Mouse (Mus musculus) kidney, adult 2 months (tissue): ENCODE data around the gene Ercc2. TPM values are rescaled to one million over a fixed set of nuclear protein-coding genes. Genes with fewer than 3 reads are reported as not detected.

Experiments used
- DNase-seq: peaks from one replicate; pipeline ENCODE4 v3.0.0; 2021
- H3K27ac ChIP-seq: fragments of 200-500 bp; 2 replicates; pipeline ENCODE4 v1.5.1; 2012; ENCODE audit warnings: low read depth, low read length, control low read depth, inconsistent platforms; ENCODE audit not compliant: insufficient read depth
- H3K27me3 ChIP-seq: fragments of 200-500 bp; replicated peaks from 2 replicates; pipeline ENCODE4 v1.6.1; 2012; ENCODE audit warnings: mild to moderate bottlenecking, moderate library complexity, low read length, inconsistent platforms; ENCODE audit not compliant: control insufficient read depth, insufficient read depth
- H3K36me3 ChIP-seq: fragments of 200-500 bp; 2 replicates; pipeline ENCODE4 v1.6.1; 2012; ENCODE audit warnings: mild to moderate bottlenecking, moderate library complexity, low read length, inconsistent platforms; ENCODE audit not compliant: control insufficient read depth, insufficient read depth
- H3K4me1 ChIP-seq: fragments of 200-500 bp; 2 replicates; pipeline ENCODE4 v1.6.1; 2011; ENCODE audit warnings: low read length; ENCODE audit not compliant: control insufficient read depth, insufficient read depth
- H3K4me3 ChIP-seq: fragments of 200-500 bp; 2 replicates; pipeline ENCODE4 v1.5.1; 2011; ENCODE audit warnings: mild to moderate bottlenecking, low read depth, low read length, control low read depth; ENCODE audit not compliant: insufficient read depth
- CTCF ChIP-seq: fragments of 200-500 bp; conservative IDR thresholded peaks from 2 replicates; pipeline ENCODE4 v1.5.1; 2011; ENCODE audit warnings: low read depth, mild to moderate bottlenecking, control low read depth, low read length, moderate library complexity, mixed read lengths; ENCODE audit not compliant: insufficient read depth, insufficient read length
- POLR2A ChIP-seq: fragments of 200-500 bp; IDR thresholded peaks from one replicate; pipeline ENCODE4 v1.6.1; 2011; ENCODE audit warnings: low read depth, low read length, control low read depth
- WGBS: fragments of 180-500 bp; shearing (Covaris S2); methylation state at CpG from one replicate; pipeline ENCODE4 v1.1.7; 2018; 5-methylcytosine and 5-hydroxymethylcytosine counted together
- polyA plus RNA-seq: library from polyadenylated mRNA; depleted of rRNA; stranded (reverse); fragments of >200 nt; gene quantifications from 2 replicates; pipeline ENCODE4 v1.2.3, GENCODE M21; 2012

The Ercc2 gene
- polyA plus RNA-seq, 1 experiment, result 32.4 TPM

DNA sequence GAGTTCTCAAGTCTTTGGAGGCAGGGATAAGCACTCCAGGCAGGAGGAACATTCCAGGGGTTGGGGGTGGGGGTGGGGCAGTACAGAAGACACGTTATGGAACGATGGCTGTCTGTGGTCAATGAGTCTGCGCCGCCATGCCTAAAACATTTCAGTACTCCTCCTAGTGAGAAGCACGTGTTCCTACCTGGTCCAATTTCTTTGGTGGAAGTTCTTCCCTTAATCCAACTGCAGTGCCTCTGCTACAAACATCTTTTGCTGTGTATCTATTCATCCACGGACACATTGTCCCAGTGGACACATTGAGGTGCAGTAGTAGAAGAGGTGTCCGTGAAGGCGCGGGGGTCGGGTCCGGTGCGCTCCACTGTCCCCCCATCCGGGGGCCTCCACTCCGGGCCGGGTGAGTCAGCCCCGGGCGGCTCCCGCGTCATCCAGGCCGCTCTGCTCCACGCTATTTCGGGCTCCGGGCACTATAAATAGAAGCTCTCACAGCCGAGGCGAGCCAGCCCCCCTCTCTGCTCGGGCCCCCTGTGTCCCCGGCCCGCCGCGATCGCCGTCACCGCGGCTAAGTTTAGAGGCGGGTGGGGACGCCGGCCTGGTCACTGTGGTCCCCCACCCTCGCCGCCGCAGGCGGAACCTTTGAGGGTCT lies 39.9 kb upstream of the Ercc2 start:
- Histone ChIP-seq H3K4me1 (peaks cover 8% of the 10 kb centered on the region; the same call in 1 of the 2 replicates), H3K27me3 (no peaks in the 10 kb centered on the region), H3K36me3 (no peaks in the 10 kb centered on the region), H3K4me3 (peak overlapping the region; percentile 34; the same call in 1 of the 2 replicates), H3K27ac (no peak overlapping the region)
- TF ChIP-seq POLR2A (no peak), CTCF (no peak)
- WGBS, result 1% methylated on average over 41 of the region's 41 CpGs
- DNase-seq, result no peak

DNA sequence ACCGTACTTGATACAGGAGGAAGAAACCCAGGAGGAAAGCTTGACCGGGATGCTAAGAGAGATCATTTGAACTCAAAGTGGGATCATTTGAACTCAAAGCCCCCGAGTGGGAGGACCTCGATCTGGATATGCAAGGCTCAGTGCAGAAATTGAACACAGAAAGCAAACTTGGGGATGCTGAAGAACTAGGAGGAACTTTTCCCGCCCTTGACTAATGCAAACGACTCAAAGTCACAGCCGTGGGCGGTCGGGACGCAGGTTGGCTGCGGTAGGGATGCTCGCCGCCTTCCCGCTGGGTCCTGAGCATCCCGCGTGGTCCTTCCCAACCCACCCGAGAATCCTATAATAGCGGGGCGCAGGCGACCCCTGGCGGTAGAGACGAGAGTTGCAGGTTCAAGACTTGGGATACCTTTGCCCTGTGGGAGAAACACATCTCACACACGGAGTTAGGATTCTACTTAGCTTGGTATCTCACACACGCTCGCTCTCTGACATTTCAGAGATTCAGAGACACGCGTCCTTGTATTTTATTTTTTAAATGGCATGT lies 39.3 kb upstream of the Ercc2 start:
- no peak overlapping the region for H3K27ac ChIP-seq
- WGBS, result under 1% methylated on average over 27 of the region's 27 CpGs
- H3K4me3 ChIP-seq, result peak overlapping the region; percentile 34
- peak; percentile 88 for DNase-seq
- H3K36me3 ChIP-seq, result no peaks in the 10 kb centered on the region
- peaks cover 8% of the 10 kb centered on the region; the same call in 1 of the 2 replicates for H3K4me1 ChIP-seq
- no peaks in the 10 kb centered on the region for H3K27me3 ChIP-seq
- TF ChIP-seq POLR2A (no peak), CTCF (peak; percentile 91)

DNA sequence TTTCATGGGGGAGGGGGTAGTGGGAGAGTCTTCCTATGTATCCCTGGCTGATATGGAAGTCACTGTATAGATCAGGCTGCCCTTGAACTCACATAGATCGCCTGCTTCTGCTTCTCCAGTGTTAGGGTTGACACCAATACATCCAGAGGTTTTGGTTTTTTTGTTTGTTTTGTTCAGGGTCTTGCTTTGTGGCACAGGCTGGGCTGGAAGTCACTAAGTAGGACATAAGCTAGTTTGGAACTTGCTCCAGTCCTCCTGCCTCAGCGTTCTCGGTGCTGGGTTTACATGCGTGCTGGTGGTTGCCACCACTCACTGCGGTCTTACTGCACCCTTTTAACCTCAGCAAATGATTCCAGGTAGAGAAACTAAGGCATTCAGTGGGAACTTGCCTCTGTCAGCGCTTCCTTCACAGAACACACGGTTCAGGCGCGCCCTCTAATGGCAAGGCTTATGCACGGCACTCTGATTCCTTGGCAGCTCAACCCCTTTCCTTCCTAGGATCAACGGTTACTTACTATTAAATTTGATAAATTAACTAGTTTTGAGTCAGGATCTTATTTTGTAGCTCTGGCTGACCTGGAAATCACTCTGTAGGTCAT lies 38.5 kb upstream of the Ercc2 start:
- no peak for TF ChIP-seq POLR2A
- TF ChIP-seq CTCF, result peak; percentile 97
- DNase-seq, result peak; percentile 81
- peaks cover 8% of the 10 kb centered on the region; the same call in 1 of the 2 replicates for H3K4me1 ChIP-seq
- H3K27me3 ChIP-seq, result no peaks in the 10 kb centered on the region
- no peaks in the 10 kb centered on the region for H3K36me3 ChIP-seq
- H3K4me3 ChIP-seq, result no peak overlapping the region
- H3K27ac ChIP-seq, result no peak overlapping the region
- WGBS, result under 1% methylated on average over 11 of the region's 11 CpGs

DNA sequence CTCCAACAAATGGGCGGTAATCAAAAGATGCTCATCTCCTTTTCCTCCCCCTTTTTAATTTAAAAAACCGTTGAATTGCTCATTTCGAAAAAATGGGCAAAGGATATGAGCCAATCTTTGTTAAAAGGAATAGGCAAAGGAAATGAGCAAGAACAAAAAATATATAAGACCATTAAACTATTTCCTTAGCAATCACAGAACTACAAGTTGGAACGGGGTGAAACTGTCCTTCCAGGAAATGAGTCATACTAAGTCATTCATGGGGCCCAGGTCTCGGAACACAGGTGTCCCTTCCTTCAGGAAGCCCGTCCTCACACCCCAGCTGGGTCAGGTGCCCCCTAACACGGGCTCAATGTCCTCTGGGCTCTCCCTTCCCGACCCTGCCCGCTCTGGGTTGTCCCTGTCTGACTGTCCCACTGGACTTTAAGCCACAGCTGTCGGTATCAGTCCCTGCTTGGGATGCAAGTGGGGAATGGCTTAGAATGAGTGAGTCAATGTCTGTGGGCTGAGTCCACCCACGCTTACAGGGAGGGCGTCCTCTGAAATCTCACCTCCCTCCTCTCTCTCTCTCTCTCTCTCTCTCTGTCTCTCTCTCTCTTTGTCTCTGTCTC lies 37.5 kb upstream of the Ercc2 start, which contains the start of gene Ercc1:
Gene Ercc1, plus strand, starts transcription at position 542 of the 611 bp plus-strand sequence.
- TF ChIP-seq POLR2A, result no peak
- no peak for TF ChIP-seq CTCF
- H3K4me1 ChIP-seq, result peaks cover 8% of the 10 kb centered on the region; the same call in 1 of the 2 replicates
- 14% methylated on average over 12 of the region's 12 CpGs for WGBS
- no peaks in the 10 kb centered on the region for H3K36me3 ChIP-seq
- H3K27ac ChIP-seq, result peak within 1 kb of the TSS; percentile 84
- DNase-seq, result no peak
- no peaks in the 10 kb centered on the region for H3K27me3 ChIP-seq
- H3K4me3 ChIP-seq, result peak within 1 kb of the TSS; percentile 79

DNA sequence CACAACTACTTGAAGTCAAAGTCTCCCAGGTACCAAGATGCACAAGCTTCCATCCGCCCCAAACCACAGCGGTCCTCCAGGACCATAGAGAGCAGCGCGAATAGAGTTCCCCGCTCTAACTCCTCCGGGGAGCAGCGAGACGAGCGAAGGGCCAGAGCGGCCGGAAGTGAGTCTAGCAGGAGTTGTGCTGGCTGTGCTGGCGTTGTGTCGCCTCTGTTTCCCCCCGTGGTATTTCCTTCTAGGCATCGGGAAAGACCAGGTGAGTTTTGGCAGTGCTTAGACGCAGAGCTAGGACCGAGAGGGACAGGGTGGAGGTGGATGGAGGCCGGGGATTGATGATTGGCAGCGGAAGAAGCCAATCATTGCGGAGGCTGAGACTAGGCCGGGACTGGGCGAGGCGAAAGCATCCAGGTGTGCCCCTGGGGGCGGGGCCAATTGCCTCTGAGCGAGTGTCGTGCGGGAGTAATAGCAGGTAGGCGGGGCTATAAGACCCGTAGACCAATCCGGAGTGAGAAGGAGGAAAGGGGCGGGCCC lies 36.8 kb upstream of the Ercc2 start:
- H3K27ac ChIP-seq, result peak overlapping the region; percentile 84
- under 1% methylated on average over 31 of the region's 31 CpGs for WGBS
- peak; percentile 99 for DNase-seq

DNA sequence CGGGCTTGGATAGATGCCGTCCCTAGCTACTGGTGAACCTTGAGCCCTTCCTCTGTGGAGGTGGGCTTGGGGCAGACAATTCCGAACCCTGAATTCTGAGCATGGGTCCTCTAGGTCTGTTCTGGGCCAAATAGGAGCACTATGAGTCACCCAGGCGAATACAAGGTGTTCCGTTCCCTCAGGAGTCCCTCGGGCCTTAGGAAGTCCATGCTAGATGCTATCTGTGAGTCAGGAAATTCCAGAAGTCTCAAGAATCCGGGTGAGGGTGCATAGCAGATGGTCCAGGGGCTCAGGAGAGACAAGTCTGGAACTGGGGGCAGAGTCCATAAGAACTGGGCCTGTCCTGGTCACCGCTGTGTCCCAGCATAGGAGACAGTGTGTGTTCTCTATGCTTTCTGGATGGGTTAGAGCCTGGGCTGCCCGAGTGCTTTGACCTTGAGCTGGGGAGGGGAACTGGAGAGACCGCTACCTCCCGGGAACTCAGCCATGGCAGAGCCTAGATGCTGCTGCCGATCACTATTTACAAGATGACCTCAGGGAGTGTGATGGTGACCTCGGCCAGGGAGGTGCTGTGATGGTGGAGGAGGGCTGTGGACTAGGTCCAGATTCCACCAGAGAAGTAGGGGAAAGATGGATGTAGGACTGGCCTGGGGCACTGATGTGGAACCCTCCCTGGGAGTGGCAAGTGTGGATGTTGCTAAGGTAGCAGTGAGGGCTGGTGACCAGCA lies 32.5 kb upstream of the Ercc2 start:
- WGBS, result 45% methylated on average over 13 of the region's 13 CpGs
- Histone ChIP-seq H3K4me3 (no peak overlapping the region), H3K27me3 (no peaks in the 10 kb centered on the region), H3K36me3 (no peaks in the 10 kb centered on the region), H3K27ac (peak overlapping the region; percentile 48), H3K4me1 (peaks cover 2% of the 10 kb centered on the region; the same call in 1 of the 2 replicates)
- TF ChIP-seq POLR2A, result no peak
- no peak for TF ChIP-seq CTCF
- DNase-seq, result peak; percentile 38

More for the DNA sequence above, 36.8 kb upstream of the Ercc2 start:
- TF ChIP-seq POLR2A, result peak; percentile 5
- no peak for TF ChIP-seq CTCF
- Histone ChIP-seq H3K27me3 (no peaks in the 10 kb centered on the region), H3K4me3 (peak overlapping the region; percentile 79), H3K36me3 (no peaks in the 10 kb centered on the region), H3K4me1 (peaks cover 8% of the 10 kb centered on the region; the same call in 1 of the 2 replicates)
